Mouse (Mus musculus): ENCODE results near the gene Mapk8ip3. TPM values are rescaled to one million over a fixed set of nuclear protein-coding genes. Genes with fewer than 3 reads are reported as not detected.

Mapk8ip3 gene
- polyA plus RNA-seq, 1 experiment from 2014 or later, result 30.1 TPM

GRCm38 (mm10) chr17:24881738-24882440, 54.9 kb downstream of the Mapk8ip3 start:
- H3K4me2 ChIP-seq (ENCODE audit: low read depth, low read length), result no peak overlapping the region
- no peak overlapping the region for H3K9ac ChIP-seq (ENCODE audit: low read length)
- 47% methylated on average over 7 of the region's 7 CpGs for WGBS
- peaks cover 9% of the 10 kb centered on the region; the same call in 1 of the 2 replicates for H3K36me3 ChIP-seq (ENCODE audit: control insufficient read depth, insufficient read depth)
- no peaks in the 10 kb centered on the region for H3K27me3 ChIP-seq (ENCODE audit: control insufficient read depth, insufficient read depth, low read length)
- H3K27ac ChIP-seq (ENCODE audit: low read length), result no peak overlapping the region
- ATAC-seq (replicated peaks; ENCODE audit: extremely low read depth, insufficient read depth, low FRiP score), result no peak
- peaks cover 8% of the 10 kb centered on the region for H3K4me1 ChIP-seq (ENCODE audit: control insufficient read depth, insufficient read depth, low read length)
- H3K4me3 ChIP-seq (ENCODE audit: low read length), result no peak overlapping the region
- no peaks in the 10 kb centered on the region for H3K9me3 ChIP-seq (replicated peaks; ENCODE audit: control insufficient read depth, low read length)

- Histone ChIP-seq H3K9ac (ENCODE audit: low read length) (no peak overlapping the region), H3K4me1 (ENCODE audit: control insufficient read depth, insufficient read depth, low read length) (no peaks in the 10 kb centered on the region), H3K4me2 (ENCODE audit: low read depth, low read length) (no peak overlapping the region), H3K27ac (ENCODE audit: low read length) (no peak overlapping the region), H3K27me3 (ENCODE audit: control insufficient read depth, insufficient read depth, low read length) (no peaks in the 10 kb centered on the region), H3K9me3 (replicated peaks; ENCODE audit: control insufficient read depth, low read length) (no peaks in the 10 kb centered on the region), H3K4me3 (ENCODE audit: low read length) (no peak overlapping the region), H3K36me3 (ENCODE audit: control insufficient read depth, insufficient read depth) (peaks cover 9% of the 10 kb centered on the region; the same call in 1 of the 2 replicates)
- WGBS, result 72% methylated on average over 8 of the region's 8 CpGs
- no peak for ATAC-seq (replicated peaks; ENCODE audit: extremely low read depth, insufficient read depth, low FRiP score)
Observed at GRCm38 (mm10) chr17:24878531-24878930, 58.2 kb downstream of the Mapk8ip3 start.

- 35% methylated on average over 5 of the region's 5 CpGs for WGBS
- H3K27me3 ChIP-seq (ENCODE audit: control insufficient read depth, insufficient read depth, low read length), result no peaks in the 10 kb centered on the region
- H3K4me3 ChIP-seq (ENCODE audit: low read length), result no peak overlapping the region
- H3K9me3 ChIP-seq (replicated peaks; ENCODE audit: control insufficient read depth, low read length), result no peaks in the 10 kb centered on the region
- ATAC-seq (replicated peaks; ENCODE audit: extremely low read depth, insufficient read depth, low FRiP score), result no peak
- no peak overlapping the region for H3K27ac ChIP-seq (ENCODE audit: low read length)
- H3K36me3 ChIP-seq (ENCODE audit: control insufficient read depth, insufficient read depth), result peaks cover 5% of the 10 kb centered on the region; the same call in 1 of the 2 replicates
- peak overlapping the region; percentile 20; the same call in 1 of the 2 replicates for H3K9ac ChIP-seq (ENCODE audit: low read length)
- no peak overlapping the region for H3K4me2 ChIP-seq (ENCODE audit: low read depth, low read length)
- H3K4me1 ChIP-seq (ENCODE audit: control insufficient read depth, insufficient read depth, low read length), result no peaks in the 10 kb centered on the region
Observed at GRCm38 (mm10) chr17:24878117-24878397, 58.7 kb downstream of the Mapk8ip3 start.

GRCm38 (mm10) chr17:24877336-24878116, 59.3 kb downstream of the Mapk8ip3 start:
- Histone ChIP-seq H3K36me3 (ENCODE audit: control insufficient read depth, insufficient read depth) (peaks cover 2% of the 10 kb centered on the region; the same call in 1 of the 2 replicates), H3K9me3 (replicated peaks; ENCODE audit: control insufficient read depth, low read length) (no peaks in the 10 kb centered on the region), H3K9ac (ENCODE audit: low read length) (no peak overlapping the region; the same call in 1 of the 2 replicates), H3K27me3 (ENCODE audit: control insufficient read depth, insufficient read depth, low read length) (no peaks in the 10 kb centered on the region), H3K27ac (ENCODE audit: low read length) (no peak overlapping the region), H3K4me2 (ENCODE audit: low read depth, low read length) (no peak overlapping the region), H3K4me1 (ENCODE audit: control insufficient read depth, insufficient read depth, low read length) (no peaks in the 10 kb centered on the region), H3K4me3 (ENCODE audit: low read length) (no peak overlapping the region)
- WGBS, result 58% methylated on average over 10 of the region's 10 CpGs
- ATAC-seq (replicated peaks; ENCODE audit: extremely low read depth, insufficient read depth, low FRiP score), result peak; percentile 46; the same call in 1 of the 2 replicates

GRCm38 (mm10) chr17:24874989-24875388, 61.8 kb downstream of the Mapk8ip3 start:
- WGBS, result 66% methylated on average over 8 of the region's 8 CpGs
- no peaks in the 10 kb centered on the region for H3K9me3 ChIP-seq (replicated peaks; ENCODE audit: control insufficient read depth, low read length)

DNA sequence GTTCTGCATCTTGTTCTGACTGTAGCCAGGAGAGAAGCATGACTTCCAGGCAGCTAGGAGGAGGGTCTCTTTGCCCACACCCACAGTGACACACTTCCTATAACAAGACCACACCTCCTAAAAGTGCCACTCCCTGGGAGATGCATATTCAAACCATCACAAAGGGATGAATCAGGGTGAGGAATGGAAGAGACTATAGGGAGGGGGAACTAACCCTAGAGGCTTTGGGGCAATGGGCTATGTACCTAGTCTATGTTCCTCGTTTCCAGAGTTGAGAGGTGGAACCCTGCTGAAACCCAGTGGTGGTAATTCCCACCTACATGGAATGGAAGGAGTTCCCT, 62.4 kb downstream of the Mapk8ip3 start:
- Histone ChIP-seq H3K36me3 (ENCODE audit: control insufficient read depth, insufficient read depth) (no peaks in the 10 kb centered on the region), H3K27ac (ENCODE audit: low read length) (no peak overlapping the region), H3K9ac (ENCODE audit: low read length) (no peak overlapping the region), H3K4me3 (ENCODE audit: low read length) (no peak overlapping the region), H3K27me3 (ENCODE audit: control insufficient read depth, insufficient read depth, low read length) (no peaks in the 10 kb centered on the region), H3K4me2 (ENCODE audit: low read depth, low read length) (no peak overlapping the region), H3K9me3 (replicated peaks; ENCODE audit: control insufficient read depth, low read length) (no peaks in the 10 kb centered on the region), H3K4me1 (ENCODE audit: control insufficient read depth, insufficient read depth, low read length) (no peaks in the 10 kb centered on the region)
- no peak for ATAC-seq (replicated peaks; ENCODE audit: extremely low read depth, insufficient read depth, low FRiP score)
- 35% methylated on average over 1 of the region's 1 CpGs for WGBS

More at GRCm38 (mm10) chr17:24874989-24875388, 61.8 kb downstream of the Mapk8ip3 start:
- no peak for ATAC-seq (replicated peaks; ENCODE audit: extremely low read depth, insufficient read depth, low FRiP score)
- no peaks in the 10 kb centered on the region for H3K27me3 ChIP-seq (ENCODE audit: control insufficient read depth, insufficient read depth, low read length)
- H3K4me2 ChIP-seq (ENCODE audit: low read depth, low read length), result no peak overlapping the region
- no peak overlapping the region for H3K27ac ChIP-seq (ENCODE audit: low read length)
- H3K9ac ChIP-seq (ENCODE audit: low read length), result no peak overlapping the region
- no peak overlapping the region for H3K4me3 ChIP-seq (ENCODE audit: low read length)
- H3K4me1 ChIP-seq (ENCODE audit: control insufficient read depth, insufficient read depth, low read length), result no peaks in the 10 kb centered on the region
- H3K36me3 ChIP-seq (ENCODE audit: control insufficient read depth, insufficient read depth), result no peaks in the 10 kb centered on the region

DNA sequence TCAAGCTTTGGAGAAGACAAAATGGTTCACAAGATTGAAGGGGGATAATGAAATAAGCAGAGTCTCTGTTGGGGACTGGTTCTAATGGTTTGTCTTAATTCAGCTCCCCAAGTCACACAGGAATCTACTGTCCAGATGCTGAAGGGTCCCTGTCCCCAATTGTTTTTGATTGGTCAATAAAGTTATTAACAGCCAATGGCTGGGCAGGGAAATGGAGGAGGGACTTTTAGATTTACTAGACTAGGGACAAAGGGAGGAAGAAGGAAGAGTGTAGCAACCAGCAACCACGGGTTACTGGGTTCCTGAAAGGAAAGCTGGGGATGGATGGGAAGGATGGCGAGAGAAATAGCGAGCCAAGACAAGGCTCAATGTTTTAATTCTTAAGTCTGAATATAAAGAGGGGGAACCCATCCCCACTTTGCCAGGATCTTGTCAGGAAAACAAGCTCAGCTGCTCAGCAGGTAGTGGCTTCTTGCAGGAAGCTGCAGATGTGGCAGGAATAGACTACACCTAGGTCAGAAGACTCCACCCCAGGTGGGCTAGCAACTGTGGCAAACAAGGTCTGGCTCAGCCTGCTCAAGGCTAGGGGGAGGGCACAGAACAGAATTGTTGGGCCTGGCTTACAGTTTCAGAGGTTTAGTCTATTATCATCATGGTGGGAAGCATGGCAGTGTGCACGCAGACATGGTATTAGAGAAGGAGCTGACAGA, 62.9 kb downstream of the Mapk8ip3 start:
- no peak for ATAC-seq (replicated peaks; ENCODE audit: extremely low read depth, insufficient read depth, low FRiP score)
- no peaks in the 10 kb centered on the region for H3K4me1 ChIP-seq (ENCODE audit: control insufficient read depth, insufficient read depth, low read length)
- H3K9me3 ChIP-seq (replicated peaks; ENCODE audit: control insufficient read depth, low read length), result no peaks in the 10 kb centered on the region
- no peak overlapping the region for H3K9ac ChIP-seq (ENCODE audit: low read length)
- H3K27me3 ChIP-seq (ENCODE audit: control insufficient read depth, insufficient read depth, low read length), result no peaks in the 10 kb centered on the region
- 36% methylated on average over 4 of the region's 4 CpGs for WGBS
- H3K4me3 ChIP-seq (ENCODE audit: low read length), result no peak overlapping the region
- H3K27ac ChIP-seq (ENCODE audit: low read length), result no peak overlapping the region
- no peak overlapping the region for H3K4me2 ChIP-seq (ENCODE audit: low read depth, low read length)
- H3K36me3 ChIP-seq (ENCODE audit: control insufficient read depth, insufficient read depth), result no peaks in the 10 kb centered on the region

DNA sequence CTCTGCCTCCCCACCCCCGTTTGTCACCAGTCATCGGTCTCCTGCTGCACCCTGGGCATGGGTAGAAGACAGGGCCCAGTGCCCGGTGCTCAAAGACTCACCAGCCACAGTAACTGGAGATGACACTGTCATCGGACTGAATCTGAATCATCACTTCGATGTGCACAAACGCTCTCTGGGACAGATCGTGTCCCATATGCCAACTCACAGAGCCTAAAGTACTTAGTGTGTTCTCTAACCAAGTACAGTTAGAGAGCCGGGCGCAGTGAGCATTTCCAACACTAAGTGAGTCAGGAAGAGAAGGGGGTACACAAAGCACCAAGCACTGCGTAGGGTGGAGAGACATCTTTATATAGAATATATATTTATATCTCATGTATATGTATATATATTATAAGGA, 68.9 kb downstream of the Mapk8ip3 start:
- no peaks in the 10 kb centered on the region for H3K27me3 ChIP-seq (ENCODE audit: control insufficient read depth, insufficient read depth, low read length)
- WGBS, result 85% methylated on average over 10 of the region's 10 CpGs
- no peak overlapping the region for H3K4me3 ChIP-seq (ENCODE audit: low read length)
- no peaks in the 10 kb centered on the region for H3K4me1 ChIP-seq (ENCODE audit: control insufficient read depth, insufficient read depth, low read length)
- H3K36me3 ChIP-seq (ENCODE audit: control insufficient read depth, insufficient read depth), result peaks cover 6% of the 10 kb centered on the region; the same call in 1 of the 2 replicates
- H3K9me3 ChIP-seq (replicated peaks; ENCODE audit: control insufficient read depth, low read length), result no peaks in the 10 kb centered on the region
- H3K27ac ChIP-seq (ENCODE audit: low read length), result no peak overlapping the region
- no peak overlapping the region for H3K4me2 ChIP-seq (ENCODE audit: low read depth, low read length)
- ATAC-seq (replicated peaks; ENCODE audit: extremely low read depth, insufficient read depth, low FRiP score), result no peak
- H3K9ac ChIP-seq (ENCODE audit: low read length), result no peak overlapping the region

DNA sequence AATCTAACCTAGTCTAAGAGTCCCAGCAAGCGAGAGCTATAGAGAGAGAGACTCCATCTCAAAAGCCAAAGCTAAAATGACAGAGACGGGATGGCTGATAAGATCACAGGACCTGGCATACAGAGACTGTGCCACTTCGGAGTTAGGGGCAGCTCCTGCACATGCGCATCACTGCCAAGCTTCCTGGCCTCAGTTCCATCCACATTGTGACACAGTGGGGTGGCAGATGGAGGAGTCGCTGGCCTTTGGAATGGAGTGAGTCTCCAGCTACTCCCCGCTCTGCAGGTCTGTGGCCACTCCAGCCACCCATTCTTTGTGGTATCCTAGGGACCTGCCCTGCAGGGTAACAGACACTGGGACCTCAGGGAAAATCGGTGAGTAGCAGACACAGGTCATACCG, 71.0 kb downstream of the Mapk8ip3 start, which contains the start of gene Igfals:
TSS of gene Igfals (plus strand) at position 222 of the 400 bp plus-strand sequence.
- H3K4me3 ChIP-seq (ENCODE audit: low read length), result no peak within 1 kb of the TSS
- no peaks in the 10 kb centered on the region for H3K27me3 ChIP-seq (ENCODE audit: control insufficient read depth, insufficient read depth, low read length)
- no peaks in the 10 kb centered on the region for H3K9me3 ChIP-seq (replicated peaks; ENCODE audit: control insufficient read depth, low read length)
- peaks cover 17% of the 10 kb centered on the region for H3K36me3 ChIP-seq (ENCODE audit: control insufficient read depth, insufficient read depth)
- H3K9ac ChIP-seq (ENCODE audit: low read length), result no peak within 1 kb of the TSS
- no peak for ATAC-seq (replicated peaks; ENCODE audit: extremely low read depth, insufficient read depth, low FRiP score)
- H3K27ac ChIP-seq (ENCODE audit: low read length), result no peak within 1 kb of the TSS
- WGBS, result 86% methylated on average over 8 of the region's 8 CpGs
- H3K4me2 ChIP-seq (ENCODE audit: low read depth, low read length), result no peak within 1 kb of the TSS
- H3K4me1 ChIP-seq (ENCODE audit: control insufficient read depth, insufficient read depth, low read length), result no peaks in the 10 kb centered on the region
